Mouse (Mus musculus) telencephalon, adult 2 months (tissue): ENCODE results near the gene Sema3f.

Experiments
- DNase-seq: peaks from one replicate; pipeline ENCODE4 v3.0.0-alpha.2; 2011; ENCODE audit warnings: low read depth, low spot score

The Sema3f gene

GRCm38 (mm10) chr9:107715632-107716031, 5.4 kb upstream of the Sema3f start:
- no peak for DNase-seq

DNA sequence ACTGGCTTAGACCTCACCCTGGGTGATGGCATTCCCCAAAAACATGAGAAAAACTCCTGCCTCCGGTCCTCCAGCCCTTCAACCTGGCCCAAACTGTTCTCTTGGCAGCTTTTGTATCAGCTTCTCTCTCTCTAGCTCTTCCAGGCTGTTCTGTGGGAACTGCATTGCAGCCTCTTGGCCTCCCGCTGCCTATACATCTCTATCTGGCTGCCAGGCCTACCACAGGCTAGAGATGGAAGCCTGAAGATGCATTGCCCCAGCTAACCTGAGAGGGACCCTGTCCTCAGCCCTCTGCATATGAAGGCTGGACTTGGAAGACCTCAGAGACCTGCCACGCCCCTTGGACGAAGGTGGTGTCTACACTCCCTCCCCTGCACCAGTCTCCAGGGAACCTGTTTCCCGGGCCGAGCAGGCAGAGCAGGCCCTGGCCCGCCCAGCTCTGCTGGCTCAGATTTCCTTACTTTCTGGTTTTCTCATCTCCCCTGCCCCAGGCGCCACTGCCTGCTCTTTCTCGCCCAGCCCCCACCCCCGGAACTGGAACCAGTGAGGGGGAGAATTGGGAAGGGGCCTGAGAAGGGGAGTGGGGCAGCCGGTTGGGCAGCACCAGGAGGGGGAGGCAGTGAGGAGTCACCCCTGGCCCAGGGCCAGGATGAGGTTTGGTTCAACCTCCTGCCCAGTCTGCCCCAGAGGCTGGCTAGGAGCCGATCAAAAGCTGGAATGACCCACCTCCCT, 4.1 kb upstream of the Sema3f start:
- no peak for DNase-seq

- no peak for DNase-seq
Measured at GRCm38 (mm10) chr9:107709096-107709696, 1.1 kb downstream of the Sema3f start.

- DNase-seq, result no peak
Measured at GRCm38 (mm10) chr9:107708439-107709095, 1.7 kb downstream of the Sema3f start.

- DNase-seq, result no peak
Measured at GRCm38 (mm10) chr9:107707701-107708438, 2.4 kb downstream of the Sema3f start.

DNA sequence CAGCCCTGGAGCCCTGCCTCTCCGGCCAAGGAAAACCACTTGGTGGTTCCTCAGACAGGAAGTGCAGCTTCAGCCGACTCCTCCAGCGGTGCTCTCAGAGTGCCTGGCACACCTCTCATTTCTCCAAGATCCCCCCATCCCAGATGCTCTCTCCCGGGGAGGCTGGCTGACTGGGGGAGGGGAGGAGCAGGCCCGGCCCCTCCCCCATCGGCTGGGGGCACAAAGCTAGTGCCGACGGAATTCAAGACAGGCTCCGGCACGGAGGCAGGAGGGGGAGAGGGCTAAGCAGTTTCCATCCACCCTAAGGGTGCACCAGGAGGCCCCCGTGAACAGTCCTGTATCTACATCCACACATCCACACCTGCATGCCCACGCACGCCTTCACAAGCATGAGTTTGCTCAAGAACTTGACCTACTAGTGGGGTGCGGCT, 3.5 kb downstream of the Sema3f start:
- DNase-seq, result no peak

GRCm38 (mm10) chr9:107703337-107704122, 6.7 kb downstream of the Sema3f start:
- no peak for DNase-seq

DNA sequence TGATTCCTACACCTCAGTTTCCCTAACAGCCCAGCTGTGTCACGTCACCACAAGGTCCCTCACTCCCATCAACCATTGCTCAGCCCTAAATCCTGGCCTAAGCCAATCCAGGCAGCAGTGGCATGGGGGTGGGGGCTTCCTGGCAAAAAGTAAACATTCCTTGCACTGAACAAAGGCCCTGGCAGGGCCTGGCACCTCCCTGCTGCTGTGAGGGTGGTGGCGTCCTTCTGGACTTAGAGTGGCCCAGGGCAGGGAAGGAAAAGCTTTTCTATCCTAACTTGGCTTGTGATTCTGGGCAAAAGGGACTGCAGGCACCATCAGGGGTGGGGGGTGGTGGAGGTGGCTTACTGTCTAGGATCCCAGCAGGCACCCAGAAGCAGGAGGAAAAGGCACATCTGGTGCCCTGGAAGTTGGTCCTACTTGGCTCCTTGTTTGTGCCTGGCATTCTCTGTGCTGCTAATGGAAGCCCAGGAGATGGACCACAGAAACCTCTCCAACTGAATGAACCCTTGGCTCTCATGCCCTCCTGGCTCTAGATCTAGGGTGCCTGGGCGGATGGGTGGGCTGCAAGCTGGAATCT, 7.6 kb downstream of the Sema3f start:
- no peak for DNase-seq

DNA sequence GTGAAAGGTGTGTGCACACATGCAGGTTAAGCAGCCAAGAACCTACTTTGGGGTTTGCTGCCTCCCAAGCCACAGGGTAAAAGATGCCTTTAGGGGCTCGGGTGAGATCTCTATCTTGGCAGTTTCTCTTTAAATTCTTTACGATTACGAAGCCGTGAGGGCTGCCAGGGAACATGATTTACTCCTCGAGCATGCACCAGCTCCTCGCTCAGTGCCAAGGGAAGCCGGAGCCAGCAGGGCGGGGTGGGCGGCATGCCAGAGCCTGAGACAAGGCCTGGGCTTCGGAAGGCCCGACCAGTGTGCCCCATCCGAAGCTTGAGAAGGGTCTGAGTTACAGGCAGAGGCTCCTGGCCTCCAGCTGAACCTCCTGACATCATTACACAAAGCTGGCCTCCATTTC, 8.7 kb downstream of the Sema3f start:
- peak; percentile 42 for DNase-seq

DNA sequence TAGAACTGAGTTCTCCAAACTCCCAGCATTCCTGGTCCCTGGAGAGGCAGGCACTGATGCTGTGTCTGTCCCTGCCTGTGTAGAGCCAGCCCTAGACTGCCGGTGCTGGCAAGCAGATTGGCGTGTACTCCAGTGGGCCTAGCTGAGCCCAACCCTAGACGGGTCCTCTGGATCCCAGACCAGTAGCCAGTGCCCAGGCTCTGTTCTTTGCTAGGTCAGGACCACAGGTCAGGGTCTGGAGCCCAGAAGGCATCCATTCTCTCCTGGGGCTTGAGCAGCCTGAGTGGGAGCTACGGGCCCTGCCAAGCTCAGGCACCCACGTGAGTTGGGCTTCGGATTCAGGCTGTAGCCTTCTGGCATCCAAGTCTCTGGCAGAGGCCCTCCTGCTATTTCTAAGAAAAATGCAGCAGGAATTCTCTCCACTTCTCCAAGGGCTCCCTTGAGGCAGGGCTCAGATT, 10.1 kb downstream of the Sema3f start:
- peak; percentile 50 for DNase-seq

GRCm38 (mm10) chr9:107699376-107699980, 10.8 kb downstream of the Sema3f start:
- no peak for DNase-seq

DNA sequence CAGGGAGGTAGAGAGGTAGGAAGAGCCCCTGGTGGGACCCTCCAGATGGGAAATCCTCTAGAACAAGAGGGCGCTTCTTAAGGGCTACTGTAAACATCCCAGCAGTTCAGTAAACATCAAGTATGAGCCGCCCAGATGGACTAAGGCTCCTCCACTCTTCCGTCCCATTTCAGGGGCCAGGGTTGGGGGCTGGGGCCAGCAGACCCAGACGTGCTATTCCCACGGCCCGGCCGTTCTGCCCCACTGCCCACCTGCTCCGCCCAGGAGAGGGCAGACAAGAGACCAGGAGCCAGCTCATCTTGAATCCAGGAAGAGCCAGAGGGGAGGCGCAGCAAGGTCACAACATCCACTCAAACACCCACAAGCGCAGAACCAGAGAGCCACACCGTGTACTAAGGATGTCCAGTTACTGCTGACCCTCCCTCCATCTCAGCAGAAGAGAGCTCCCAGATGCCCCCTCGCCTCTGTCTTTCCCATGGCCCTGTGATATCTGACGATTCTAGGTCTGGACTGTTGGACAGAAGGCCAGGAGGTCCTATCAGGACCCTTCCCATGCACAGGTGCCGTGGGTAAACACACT, 11.6 kb downstream of the Sema3f start:
- no peak for DNase-seq

- DNase-seq, result no peak
Measured at GRCm38 (mm10) chr9:107697811-107698521, 12.3 kb downstream of the Sema3f start.

GRCm38 (mm10) chr9:107696845-107697610, 13.2 kb downstream of the Sema3f start:
- no peak for DNase-seq

DNA sequence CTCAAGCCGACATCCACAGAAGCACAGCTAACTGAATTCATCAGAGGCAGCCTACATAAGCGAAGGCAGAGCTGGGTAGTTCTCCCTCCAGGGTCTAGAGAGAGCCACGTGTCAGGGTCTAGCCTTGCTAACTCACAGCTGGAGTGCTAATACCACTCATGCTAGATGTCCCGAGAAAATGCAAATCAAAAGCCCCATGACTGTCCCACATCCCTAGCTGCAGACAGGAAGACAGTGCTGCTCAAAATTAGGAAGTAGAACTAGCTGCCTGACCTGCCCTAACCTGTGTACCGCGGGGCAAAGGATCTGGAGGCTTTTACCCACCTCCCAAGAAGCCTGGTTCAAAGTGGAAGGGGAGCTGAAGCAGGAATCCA, 14.2 kb downstream of the Sema3f start:
- DNase-seq, result no peak

- no peak for DNase-seq
Measured at GRCm38 (mm10) chr9:107695441-107696105, 14.7 kb downstream of the Sema3f start.

GRCm38 (mm10) chr9:107694627-107695026, 15.6 kb downstream of the Sema3f start:
- DNase-seq, result no peak

- no peak for DNase-seq
Measured at GRCm38 (mm10) chr9:107693433-107693987, 16.8 kb downstream of the Sema3f start.
